Mouse (Mus musculus) G1E (cell line): ENCODE measurements at regions not wholly inside any gene's neighbourhood (a gene's known extent, or its start where the extent isn't known, plus 50 kb on each side); places are given as distances from the start of the nearest gene placed in this dataset.

Experiments
- ATAC-seq: 2 replicates; pipeline ENCODE4 v1.8.0; 2016; ENCODE audit warnings: mild to moderate bottlenecking; ENCODE audit not compliant: insufficient number of reproducible peaks, poor library complexity, low FRiP score, severe bottlenecking; ENCODE audit errors: extremely low read depth
- DNase-seq: peaks from one replicate; pipeline ENCODE4 v3.0.0; 2012; ENCODE audit warnings: low spot score
- H3K27me3 ChIP-seq: 2 replicates; pipeline ENCODE4 v1.6.1; 2012; ENCODE audit warnings: mild to moderate bottlenecking, low read length, inconsistent platforms; ENCODE audit not compliant: insufficient read depth
- H3K36me3 ChIP-seq: replicated peaks from 2 replicates; pipeline ENCODE3; 2012; ENCODE audit warnings: mild to moderate bottlenecking, inconsistent platforms
- H3K4me1 ChIP-seq: 2 replicates; pipeline ENCODE4 v1.6.1; 2012; ENCODE audit warnings: low read depth, low read length, inconsistent platforms, mixed read lengths; ENCODE audit not compliant: insufficient read depth
- H3K4me3 ChIP-seq: 2 replicates; pipeline ENCODE4 v1.5.1; 2012; ENCODE audit warnings: low read depth, mild to moderate bottlenecking, inconsistent platforms, low read length, moderate library complexity, mixed read lengths
- H3K9me3 ChIP-seq: replicated peaks from 2 replicates; pipeline ENCODE4 v1.6.1; 2012; ENCODE audit warnings: inconsistent platforms
- CTCF ChIP-seq: IDR thresholded peaks from 2 replicates; pipeline ENCODE4 v1.5.1; 2012; ENCODE audit warnings: low read depth, low read length, inconsistent platforms, mixed read lengths
- GATA1 ChIP-seq: IDR thresholded peaks from 2 replicates; pipeline ENCODE4 v1.6.1; 2012; ENCODE audit warnings: borderline replicate concordance, low read length, inconsistent platforms, mixed read lengths
- GATA2 ChIP-seq: IDR thresholded peaks from 2 replicates; pipeline ENCODE4 v1.6.1; 2012; ENCODE audit warnings: low read depth, low read length, inconsistent platforms, borderline replicate concordance
- POLR2AphosphoS5 ChIP-seq: IDR thresholded peaks from 2 replicates; pipeline ENCODE4 v1.6.1; 2012; ENCODE audit warnings: low read depth, low read length, inconsistent platforms; ENCODE audit not compliant: insufficient replicate concordance
- TAL1 ChIP-seq: conservative IDR thresholded peaks from 2 replicates; pipeline ENCODE4 v1.6.1; 2012; ENCODE audit warnings: low read depth, low read length, inconsistent platforms, mixed read lengths

GRCm38 (mm10) chr17:88317806-88318205, 122.7 kb upstream of the Foxn2 start:
- Histone ChIP-seq H3K36me3 (no peaks in the 10 kb centered on the region), H3K4me3 (no peak overlapping the region), H3K27me3 (no peaks in the 10 kb centered on the region), H3K4me1 (no peaks in the 10 kb centered on the region), H3K9me3 (peaks cover 9% of the 10 kb centered on the region)
- ATAC-seq (no peak), DNase-seq (no peak)
- TF ChIP-seq POLR2AphosphoS5 (no peak), GATA1 (no peak), CTCF (no peak), GATA2 (no peak), TAL1 (no peak)

DNA sequence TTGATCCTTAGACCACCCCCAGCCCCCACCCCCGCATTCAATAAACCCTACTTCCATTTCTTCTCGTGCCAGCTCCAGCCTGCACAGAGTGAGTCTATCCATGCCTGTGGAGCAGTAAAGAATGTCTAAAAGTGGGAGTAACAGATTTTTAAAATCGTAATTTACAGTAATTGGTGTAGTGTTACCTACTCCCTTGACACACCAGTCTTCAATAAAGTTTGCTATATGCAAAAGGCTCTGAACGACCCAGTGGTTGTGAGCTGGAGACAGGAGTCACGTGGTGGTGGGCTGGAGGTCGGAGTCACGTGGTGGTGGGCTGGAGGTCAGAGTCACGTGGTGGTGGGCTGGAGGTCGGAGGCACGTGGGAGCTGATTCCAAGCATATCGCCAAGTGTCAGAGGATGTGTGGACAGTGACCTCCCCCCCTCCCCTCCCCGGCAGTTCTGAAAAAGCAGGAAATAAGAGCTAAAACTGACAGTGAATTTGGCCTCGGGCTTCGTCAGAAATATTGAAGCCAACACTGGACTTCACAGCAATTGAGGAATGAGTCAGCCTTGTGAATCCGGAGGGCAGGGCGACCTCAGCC, 122.2 kb upstream of the Foxn2 start:
- DNase-seq = no peak
- Histone ChIP-seq H3K9me3 (peaks cover 8% of the 10 kb centered on the region), H3K36me3 (no peaks in the 10 kb centered on the region), H3K4me1 (no peaks in the 10 kb centered on the region), H3K27me3 (no peaks in the 10 kb centered on the region), H3K4me3 (no peak overlapping the region)
- ATAC-seq = no peak
- TF ChIP-seq GATA2 = no peak
- TF ChIP-seq TAL1 = no peak
- TF ChIP-seq GATA1 = no peak
- no peak for TF ChIP-seq POLR2AphosphoS5
- TF ChIP-seq CTCF = no peak

GRCm38 (mm10) chr17:88318936-88319335, 121.6 kb upstream of the Foxn2 start:
- no peak overlapping the region for H3K4me3 ChIP-seq
- H3K4me1 ChIP-seq = no peaks in the 10 kb centered on the region
- TF ChIP-seq GATA1 (no peak), CTCF (no peak), POLR2AphosphoS5 (no peak), TAL1 (no peak), GATA2 (no peak)
- no peaks in the 10 kb centered on the region for H3K27me3 ChIP-seq
- peaks cover 8% of the 10 kb centered on the region for H3K9me3 ChIP-seq
- DNase-seq (no peak), ATAC-seq (no peak)
- no peaks in the 10 kb centered on the region for H3K36me3 ChIP-seq

DNA sequence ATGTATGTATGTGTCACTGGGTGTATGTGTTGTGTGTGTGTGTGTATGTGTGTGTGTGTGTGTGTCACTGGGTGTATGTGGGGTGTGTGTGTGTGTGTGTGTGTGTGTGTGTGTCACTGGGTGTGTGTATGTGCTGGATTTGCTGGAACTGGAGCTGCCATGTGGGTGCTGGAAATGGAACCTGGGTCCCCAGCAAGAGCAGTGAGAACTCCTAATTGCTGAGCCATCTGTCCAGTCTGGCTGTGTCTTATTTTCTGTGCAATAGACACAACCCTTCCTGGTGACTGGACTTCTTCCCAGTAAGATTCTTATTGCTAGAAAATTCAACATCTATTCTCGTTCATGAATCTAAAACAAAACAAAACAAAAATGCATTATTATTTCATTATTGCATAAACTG, 119.8 kb upstream of the Foxn2 start:
- Histone ChIP-seq H3K9me3 (peaks cover 8% of the 10 kb centered on the region), H3K36me3 (no peaks in the 10 kb centered on the region), H3K4me1 (no peaks in the 10 kb centered on the region), H3K27me3 (no peaks in the 10 kb centered on the region), H3K4me3 (no peak overlapping the region)
- no peak for ATAC-seq
- no peak for TF ChIP-seq GATA2
- TF ChIP-seq POLR2AphosphoS5 = no peak
- no peak for TF ChIP-seq TAL1
- TF ChIP-seq CTCF = no peak
- TF ChIP-seq GATA1 = no peak
- DNase-seq = no peak

DNA sequence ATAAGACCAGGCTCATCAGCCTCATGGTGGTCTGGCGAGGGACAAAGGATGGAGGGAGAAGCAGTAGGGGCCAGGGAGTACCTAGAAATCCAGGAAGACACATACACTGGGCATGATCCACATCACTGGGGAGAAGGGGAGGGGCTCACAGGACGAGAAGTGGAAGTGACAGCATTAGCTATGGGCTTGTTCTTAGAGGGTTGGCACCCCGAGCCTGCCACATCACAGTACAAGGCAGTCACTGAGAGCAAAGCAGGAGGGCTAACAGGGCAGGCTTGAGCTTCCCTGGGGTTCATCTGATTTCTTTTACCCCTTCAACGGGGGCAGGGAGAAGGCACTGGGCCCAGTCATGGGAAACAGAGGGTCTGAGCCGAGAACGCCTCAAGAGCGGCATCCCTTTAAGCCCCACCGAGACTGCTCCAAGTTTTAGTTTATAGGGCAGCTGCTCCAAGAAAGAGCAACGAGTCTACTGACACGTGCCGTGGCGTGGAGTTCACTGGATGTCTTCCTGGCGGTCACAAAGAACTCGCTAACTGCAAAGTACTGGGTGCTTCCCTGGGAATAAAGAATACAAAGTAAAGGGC, 115.1 kb upstream of the Foxn2 start:
- ATAC-seq (no peak), DNase-seq (no peak)
- no peaks in the 10 kb centered on the region for H3K4me1 ChIP-seq
- H3K9me3 ChIP-seq = peaks cover 14% of the 10 kb centered on the region
- H3K36me3 ChIP-seq = no peaks in the 10 kb centered on the region
- H3K4me3 ChIP-seq = no peak overlapping the region
- TF ChIP-seq GATA1 (no peak), POLR2AphosphoS5 (no peak), TAL1 (no peak), CTCF (no peak), GATA2 (no peak)
- no peaks in the 10 kb centered on the region for H3K27me3 ChIP-seq

GRCm38 (mm10) chr17:88325910-88326739, 114.4 kb upstream of the Foxn2 start:
- H3K4me3 ChIP-seq = no peak overlapping the region
- TF ChIP-seq GATA1 = no peak
- TF ChIP-seq TAL1 = no peak
- no peak for TF ChIP-seq GATA2
- TF ChIP-seq POLR2AphosphoS5 = no peak
- no peak for TF ChIP-seq CTCF
- H3K9me3 ChIP-seq = peaks cover 14% of the 10 kb centered on the region
- no peaks in the 10 kb centered on the region for H3K27me3 ChIP-seq
- H3K4me1 ChIP-seq = no peaks in the 10 kb centered on the region
- DNase-seq (no peak), ATAC-seq (no peak)
- no peaks in the 10 kb centered on the region for H3K36me3 ChIP-seq

DNA sequence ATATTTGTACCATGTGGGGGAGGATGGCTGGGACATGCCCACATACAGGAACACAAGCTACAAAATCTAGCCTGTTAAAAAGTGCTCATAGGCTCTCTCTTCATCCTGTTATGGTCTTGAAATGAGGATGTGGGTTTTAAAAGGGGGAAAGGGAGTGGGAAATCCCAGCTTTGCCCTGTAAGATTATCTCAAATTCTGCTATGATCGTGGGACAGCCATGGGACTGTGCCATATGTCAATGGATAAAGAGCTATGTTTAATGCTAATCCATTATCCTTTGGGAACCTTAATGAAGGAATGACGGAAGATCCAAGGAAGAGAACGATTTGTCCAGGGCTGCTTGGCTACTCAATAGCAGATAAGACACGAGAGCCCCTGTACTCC, 113.8 kb upstream of the Foxn2 start:
- no peaks in the 10 kb centered on the region for H3K4me1 ChIP-seq
- H3K27me3 ChIP-seq = no peaks in the 10 kb centered on the region
- ATAC-seq (no peak), DNase-seq (no peak)
- H3K36me3 ChIP-seq = no peaks in the 10 kb centered on the region
- peaks cover 16% of the 10 kb centered on the region for H3K9me3 ChIP-seq
- TF ChIP-seq POLR2AphosphoS5 (no peak), TAL1 (no peak), GATA2 (no peak), CTCF (no peak), GATA1 (no peak)
- H3K4me3 ChIP-seq = no peak overlapping the region
